Mouse (Mus musculus) embryo, embryonic 10 days (tissue): ENCODE results near the gene Barx1.

Source experiments
- DNase-seq: peaks from one replicate; pipeline ENCODE4 v3.0.0-alpha.2; 2015; ENCODE audit warnings: low spot score

Gene Barx1

GRCm38 (mm10) chr13:48662431-48663143 lies at the start of gene Barx1:
Gene Barx1, plus strand, starts transcription at chr13:48662998.
- peak; percentile 52 for DNase-seq

- DNase-seq: no peak
Measured at GRCm38 (mm10) chr13:48614525-48614924, 48.3 kb upstream of the Barx1 start.

GRCm38 (mm10) chr13:48617774-48618173 lies 45.0 kb upstream of the Barx1 start:
- no peak for DNase-seq

- no peak for DNase-seq
Measured at GRCm38 (mm10) chr13:48618890-48619289, 43.9 kb upstream of the Barx1 start.

- DNase-seq: peak; percentile 35
Measured at GRCm38 (mm10) chr13:48624968-48625398, 37.8 kb upstream of the Barx1 start.

GRCm38 (mm10) chr13:48625433-48626184 lies 37.2 kb upstream of the Barx1 start, which contains the start of gene Ptpdc1:
Gene Ptpdc1, minus strand, starts transcription at chr13:48625664.
- DNase-seq: peak; percentile 98

GRCm38 (mm10) chr13:48631691-48632090 lies 31.1 kb upstream of the Barx1 start:
- DNase-seq: no peak

- no peak for DNase-seq
Measured at GRCm38 (mm10) chr13:48637706-48638105, 25.1 kb upstream of the Barx1 start.

- peak; percentile 90 for DNase-seq
Measured at GRCm38 (mm10) chr13:48639570-48639969, 23.2 kb upstream of the Barx1 start.

GRCm38 (mm10) chr13:48643072-48643471 lies 19.7 kb upstream of the Barx1 start:
- no peak for DNase-seq

GRCm38 (mm10) chr13:48643991-48644390 lies 18.8 kb upstream of the Barx1 start:
- no peak for DNase-seq

GRCm38 (mm10) chr13:48646696-48647095 lies 16.1 kb upstream of the Barx1 start:
- DNase-seq: no peak

- peak; percentile 65 for DNase-seq
Measured at GRCm38 (mm10) chr13:48650615-48651014, 12.2 kb upstream of the Barx1 start.

- no peak for DNase-seq
Measured at GRCm38 (mm10) chr13:48651132-48652065, 11.4 kb upstream of the Barx1 start.

- DNase-seq: peak; percentile 89
Measured at GRCm38 (mm10) chr13:48653788-48654770, 8.7 kb upstream of the Barx1 start.

GRCm38 (mm10) chr13:48655637-48656036 lies 7.2 kb upstream of the Barx1 start:
- peak; percentile 89 for DNase-seq

GRCm38 (mm10) chr13:48657791-48658190 lies 5.0 kb upstream of the Barx1 start:
- DNase-seq: no peak

- DNase-seq: no peak
Measured at GRCm38 (mm10) chr13:48658588-48659253, 4.1 kb upstream of the Barx1 start.

GRCm38 (mm10) chr13:48659254-48660220 lies 3.3 kb upstream of the Barx1 start:
- DNase-seq: peak; percentile 46
